20 mouse cellular contexts compared by ENCODE assay signal in the genomic region with DNA sequence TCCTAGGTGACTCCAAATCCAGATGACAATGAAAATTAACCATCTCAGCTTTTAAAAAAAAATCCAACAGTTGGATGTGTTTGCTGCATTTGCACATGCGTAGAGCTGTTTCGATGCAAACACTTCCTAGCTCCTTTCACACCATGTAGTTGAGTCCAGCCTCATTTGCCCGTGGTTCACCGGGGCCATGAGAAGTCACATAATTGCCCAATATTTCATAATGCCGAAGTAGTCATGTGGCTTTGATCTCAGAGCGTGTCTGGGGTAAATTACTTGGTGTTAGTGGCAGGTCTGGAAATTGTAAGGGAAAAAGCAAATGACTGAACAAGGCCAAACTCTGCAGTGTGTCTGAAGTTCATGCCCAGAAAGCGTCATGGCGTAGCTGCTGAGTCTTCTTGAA.
DNase-seq lines count a peak whose midpoint lies in the region; ATAC-seq lines count a peak whose summit lies in the region.
"Had no signal": no experiment of that assay in that cellular context is flagged by ENCODE, and none has a peak within 500 bp of the region (broad histone marks: within the 10 kb centered on the region; RNA-seq: fewer than 3 reads in every experiment).

No protein-coding gene starts in this region.

- H3K36me3 ChIP-seq in heart, embryonic 11.5 days (ENCODE audit: control insufficient read depth, insufficient read depth, low read length), result no peaks in the 10 kb centered on the region
- peaks cover 4% of the 10 kb centered on the region; the same call in 1 of the 2 replicates for H3K36me3 ChIP-seq in heart, embryonic 16.5 days (ENCODE audit: control insufficient read depth, insufficient read depth)
- H3K36me3 ChIP-seq: embryonic facial prominence, embryonic 12.5 days; forebrain, embryonic 12.5 days; hindbrain, embryonic 15.5 days; kidney, embryonic 15.5 days had no signal

- intact Hi-C loops in heart, postnatal 10 days (cut with DNase I), result no loop called here
- intact Hi-C loops in heart, postnatal 14 days (cut with DNase I), result no loop called here

- H3K4me1 ChIP-seq in heart, embryonic 11.5 days (ENCODE audit: control insufficient read depth, insufficient read depth, low read length), result peaks cover 19% of the 10 kb centered on the region
- H3K4me1 ChIP-seq in heart, embryonic 16.5 days (ENCODE audit: control insufficient read depth, insufficient read depth, low read length), result peaks cover 25% of the 10 kb centered on the region

- no peak for DNase-seq in heart, postnatal 10 days
- no peak for DNase-seq in heart, postnatal 14 days
- DNase-seq: adrenal gland, adult 2 months; adrenal gland, postnatal 36 days; cerebellum, adult 2 months; cerebellum, postnatal 10 days; forebrain, postnatal 0 days; gastrocnemius, adult 2 months; gastrocnemius, postnatal 25 days; heart, adult 2 months; kidney, adult 2 months had no signal

- no peaks in the 10 kb centered on the region for H3K9me3 ChIP-seq in heart, embryonic 11.5 days (replicated peaks; ENCODE audit: control insufficient read depth, low read length)
- no peaks in the 10 kb centered on the region for H3K9me3 ChIP-seq in heart, embryonic 16.5 days (replicated peaks; ENCODE audit: control insufficient read depth, low read length)
- H3K9me3 ChIP-seq: embryonic facial prominence, embryonic 12.5 days; forebrain, embryonic 12.5 days; hindbrain, embryonic 15.5 days; kidney, embryonic 15.5 days had no signal

- no peak for ATAC-seq in heart, embryonic 11.5 days (replicated peaks; ENCODE audit: insufficient number of reproducible peaks, low FRiP score, low TSS enrichment)
- ATAC-seq in heart, embryonic 16.5 days (replicated peaks; ENCODE audit: extremely low read depth, insufficient read depth, low FRiP score), result no peak
- peak; percentile 62 for ATAC-seq in granulocyte monocyte progenitor cell, adult 5-6 weeks (replicated peaks; ENCODE audit: poor library complexity, severe bottlenecking)
- ATAC-seq in erythroid progenitor cell, adult 5-6 weeks (replicated peaks; ENCODE audit: low FRiP score, poor library complexity, severe bottlenecking), result no peak
- ATAC-seq: forebrain, postnatal 0 days; intestine, embryonic 16.5 days had no signal

- no peak overlapping the region for H3K4me3 ChIP-seq in heart, embryonic 11.5 days (ENCODE audit: low read depth, low read length)
- H3K4me3 ChIP-seq in heart, embryonic 16.5 days (ENCODE audit: low read length), result no peak overlapping the region
- H3K4me3 ChIP-seq: embryonic facial prominence, embryonic 12.5 days; forebrain, embryonic 12.5 days; gastrocnemius, adult 2 months; heart, adult 2 months; hindbrain, embryonic 15.5 days; kidney, embryonic 15.5 days had no signal

- no peaks in the 10 kb centered on the region for H3K27me3 ChIP-seq in heart, embryonic 11.5 days (ENCODE audit: control insufficient read depth, insufficient read depth, low read length)
- no peaks in the 10 kb centered on the region for H3K27me3 ChIP-seq in heart, embryonic 16.5 days (ENCODE audit: control insufficient read depth, insufficient read depth, low read length)
- H3K27me3 ChIP-seq: embryonic facial prominence, embryonic 12.5 days; forebrain, embryonic 12.5 days; hindbrain, embryonic 15.5 days; kidney, embryonic 15.5 days had no signal

- H3K27ac ChIP-seq in heart, embryonic 11.5 days (ENCODE audit: low read depth, low read length), result peak overlapping the region; percentile 98
- H3K27ac ChIP-seq in heart, embryonic 16.5 days (ENCODE audit: low read length), result peak overlapping the region; percentile 62
- H3K27ac ChIP-seq: embryonic facial prominence, embryonic 12.5 days; forebrain, embryonic 12.5 days; gastrocnemius, adult 2 months; heart, adult 2 months; hindbrain, embryonic 15.5 days; kidney, embryonic 15.5 days had no signal

- no peak overlapping the region for H3K9ac ChIP-seq in heart, embryonic 11.5 days (ENCODE audit: low read depth, low read length)
- no peak overlapping the region for H3K9ac ChIP-seq in heart, embryonic 16.5 days (ENCODE audit: low read length)
- H3K9ac ChIP-seq: embryonic facial prominence, embryonic 12.5 days; forebrain, embryonic 12.5 days; forebrain, postnatal 0 days; hindbrain, embryonic 15.5 days; kidney, embryonic 15.5 days had no signal

- no peak overlapping the region for H3K4me2 ChIP-seq in heart, embryonic 11.5 days
- no peak overlapping the region for H3K4me2 ChIP-seq in heart, embryonic 16.5 days (ENCODE audit: low read depth, low read length)
- H3K4me2 ChIP-seq: embryonic facial prominence, embryonic 12.5 days; forebrain, embryonic 12.5 days; hindbrain, embryonic 15.5 days; kidney, embryonic 15.5 days had no signal

- WGBS in heart, embryonic 11.5 days (ENCODE audit: insufficient replicate concordance), result 81% methylated on average over 8 of the region's 8 CpGs
- whole genome bisulfite sequencing in heart, embryonic 16.5 days, result 91% methylated on average over 8 of the region's 8 CpGs
